Mouse (Mus musculus): ENCODE measurements at regions not wholly inside any gene's neighbourhood (a gene's known extent, or its start where the extent isn't known, plus 50 kb on each side); places are given as distances from the start of the nearest gene placed in this dataset.
"Not testable (repeated sequence)": the region's sequence is repeated elsewhere in the genome, so short reads cannot be mapped to it uniquely, and the experiment has no call there.

- not testable (repeated sequence) for H3K27me3 ChIP-seq (ENCODE audit: control insufficient read depth, insufficient read depth, low read length); H3K9me3 ChIP-seq (replicated peaks; ENCODE audit: control insufficient read depth, low read length); H3K9ac ChIP-seq (replicated peaks; ENCODE audit: low read depth, low read length); H3K4me1 ChIP-seq (ENCODE audit: control insufficient read depth, insufficient read depth); DNase-seq (ENCODE audit: low spot score); H3K4me3 ChIP-seq (ENCODE audit: low read depth, low read length); ATAC-seq (ENCODE audit: insufficient read depth, low read depth); H3K27ac ChIP-seq (ENCODE audit: low read depth); H3K4me2 ChIP-seq (ENCODE audit: low read depth, low read length)
- TF ChIP-seq CTCF (IDR thresholded peaks at IDR 0.05; ENCODE audit: low read depth) = 0 out of 2 replicates have a peak, but pooled peaks have one; percentile 6
- H3K36me3 ChIP-seq (replicated peaks; ENCODE audit: control insufficient read depth, insufficient read depth, low read length) = peaks cover 15% of the 10 kb centered on the region; the same call in 1 of the 2 replicates
- over 99% methylated on average over 3 of the region's 3 CpGs for WGBS
Measured at GRCm38 (mm10) chr17:47237881-47238280, 130.8 kb upstream of the Mrps10 start.

- TF ChIP-seq EP300 (IDR thresholded peaks at IDR 0.05; ENCODE audit: low read depth) = no peak
- no peak for TF ChIP-seq CTCF (IDR thresholded peaks at IDR 0.05; ENCODE audit: low read depth)
- Histone ChIP-seq H3K27ac (ENCODE audit: low read depth) (no peak overlapping the region), H3K4me2 (ENCODE audit: low read depth, low read length) (no peak overlapping the region), H3K9ac (replicated peaks; ENCODE audit: low read depth, low read length) (no peak overlapping the region), H3K27me3 (ENCODE audit: control insufficient read depth, insufficient read depth, low read length) (no peaks in the 10 kb centered on the region), H3K9me3 (replicated peaks; ENCODE audit: control insufficient read depth, low read length) (0 out of 2 replicates have a peak, but pooled peaks cover 2% of the 10 kb centered on the region), H3K36me3 (replicated peaks; ENCODE audit: control insufficient read depth, insufficient read depth, low read length) (peaks cover 29% of the 10 kb centered on the region), H3K4me1 (ENCODE audit: control insufficient read depth, insufficient read depth) (no peaks in the 10 kb centered on the region), H3K4me3 (ENCODE audit: low read depth, low read length) (no peak overlapping the region)
- 79% methylated on average over 11 of the region's 11 CpGs for whole genome bisulfite sequencing
- ATAC-seq (ENCODE audit: insufficient read depth, low read depth) (no peak), DNase-seq (ENCODE audit: low spot score) (no peak)
Measured at GRCm38 (mm10) chr17:47234343-47234742, 134.3 kb upstream of the Mrps10 start.

GRCm38 (mm10) chr17:47233003-47233678, 135.5 kb upstream of the Mrps10 start:
- TF ChIP-seq EP300 (IDR thresholded peaks at IDR 0.05; ENCODE audit: low read depth) (no peak), CTCF (IDR thresholded peaks at IDR 0.05; ENCODE audit: low read depth) (no peak)
- Histone ChIP-seq H3K4me3 (ENCODE audit: low read depth, low read length) (no peak overlapping the region), H3K4me1 (ENCODE audit: control insufficient read depth, insufficient read depth) (no peaks in the 10 kb centered on the region), H3K4me2 (ENCODE audit: low read depth, low read length) (no peak overlapping the region), H3K27me3 (ENCODE audit: control insufficient read depth, insufficient read depth, low read length) (no peaks in the 10 kb centered on the region), H3K9me3 (replicated peaks; ENCODE audit: control insufficient read depth, low read length) (0 out of 2 replicates have a peak, but pooled peaks cover 5% of the 10 kb centered on the region), H3K9ac (replicated peaks; ENCODE audit: low read depth, low read length) (no peak overlapping the region), H3K27ac (ENCODE audit: low read depth) (no peak overlapping the region), H3K36me3 (replicated peaks; ENCODE audit: control insufficient read depth, insufficient read depth, low read length) (peaks cover 29% of the 10 kb centered on the region)
- ATAC-seq (ENCODE audit: insufficient read depth, low read depth) (no peak), DNase-seq (ENCODE audit: low spot score) (no peak)
- WGBS = 72% methylated on average over 8 of the region's 8 CpGs

GRCm38 (mm10) chr17:47230715-47231114, 138.0 kb upstream of the Mrps10 start:
- no peak overlapping the region for H3K27ac ChIP-seq (ENCODE audit: low read depth)
- ATAC-seq (ENCODE audit: insufficient read depth, low read depth) = no peak
- TF ChIP-seq CTCF (IDR thresholded peaks at IDR 0.05; ENCODE audit: low read depth) (0 out of 2 replicates have a peak, but pooled peaks have one; percentile 5), EP300 (IDR thresholded peaks at IDR 0.05; ENCODE audit: low read depth) (no peak)
- H3K4me2 ChIP-seq (ENCODE audit: low read depth, low read length) = no peak overlapping the region
- H3K4me3 ChIP-seq (ENCODE audit: low read depth, low read length) = no peak overlapping the region
- H3K4me1 ChIP-seq (ENCODE audit: control insufficient read depth, insufficient read depth) = no peaks in the 10 kb centered on the region
- no peak for DNase-seq (ENCODE audit: low spot score)
- 96% methylated on average over 9 of the region's 10 CpGs for WGBS
- H3K27me3 ChIP-seq (ENCODE audit: control insufficient read depth, insufficient read depth, low read length) = no peaks in the 10 kb centered on the region
- H3K9ac ChIP-seq (replicated peaks; ENCODE audit: low read depth, low read length) = no peak overlapping the region
- H3K9me3 ChIP-seq (replicated peaks; ENCODE audit: control insufficient read depth, low read length) = 0 out of 2 replicates have a peak, but pooled peaks cover 5% of the 10 kb centered on the region
- peaks cover 24% of the 10 kb centered on the region for H3K36me3 ChIP-seq (replicated peaks; ENCODE audit: control insufficient read depth, insufficient read depth, low read length)

GRCm38 (mm10) chr17:47226391-47226790, 142.3 kb upstream of the Mrps10 start:
- Histone ChIP-seq H3K4me3 (ENCODE audit: low read depth, low read length) (no peak overlapping the region), H3K4me1 (ENCODE audit: control insufficient read depth, insufficient read depth) (no peaks in the 10 kb centered on the region), H3K9ac (replicated peaks; ENCODE audit: low read depth, low read length) (no peak overlapping the region), H3K27ac (ENCODE audit: low read depth) (no peak overlapping the region), H3K4me2 (ENCODE audit: low read depth, low read length) (no peak overlapping the region), H3K9me3 (replicated peaks; ENCODE audit: control insufficient read depth, low read length) (0 out of 2 replicates have a peak, but pooled peaks cover 5% of the 10 kb centered on the region), H3K27me3 (ENCODE audit: control insufficient read depth, insufficient read depth, low read length) (no peaks in the 10 kb centered on the region), H3K36me3 (replicated peaks; ENCODE audit: control insufficient read depth, insufficient read depth, low read length) (peaks cover 21% of the 10 kb centered on the region)
- DNase-seq (ENCODE audit: low spot score) = no peak
- TF ChIP-seq CTCF (IDR thresholded peaks at IDR 0.05; ENCODE audit: low read depth) (no peak), EP300 (IDR thresholded peaks at IDR 0.05; ENCODE audit: low read depth) (no peak)
- no peak for ATAC-seq (ENCODE audit: insufficient read depth, low read depth)
- WGBS = 76% methylated on average over 11 of the region's 11 CpGs
